Mouse (Mus musculus) erythroblast, embryonic 14.5 days (primary cell): ENCODE measurements around the gene Akap9. TPM values are rescaled to one million over a fixed set of nuclear protein-coding genes. Genes with fewer than 3 reads are reported as not detected.

Source experiments
- H3K27me3 ChIP-seq: 2 replicates; pipeline ENCODE4 v1.6.1; 2012; ENCODE audit warnings: inconsistent platforms; ENCODE audit not compliant: control insufficient read depth
- H3K36me3 ChIP-seq: 2 replicates; pipeline ENCODE4 v1.6.1; 2012; ENCODE audit warnings: mild to moderate bottlenecking, inconsistent platforms; ENCODE audit not compliant: control insufficient read depth
- H3K4me1 ChIP-seq: 2 replicates; pipeline ENCODE4 v1.6.1; 2012; ENCODE audit warnings: inconsistent platforms; ENCODE audit not compliant: control insufficient read depth
- H3K4me3 ChIP-seq: replicated peaks from 2 replicates; pipeline ENCODE3; 2012; ENCODE audit warnings: moderate library complexity, mild to moderate bottlenecking, inconsistent platforms
- H3K9me3 ChIP-seq: 2 replicates; pipeline ENCODE4 v1.6.1; 2012; ENCODE audit warnings: low read length, inconsistent platforms, mixed read lengths; ENCODE audit not compliant: control insufficient read depth
- GATA1 ChIP-seq: IDR thresholded peaks from 2 replicates; pipeline ENCODE4 v1.6.1; 2012; ENCODE audit warnings: low read length, inconsistent platforms, mixed read lengths
- TAL1 ChIP-seq: IDR thresholded peaks from 3 replicates; pipeline ENCODE4 v1.6.1; 2012; ENCODE audit warnings: low read length, inconsistent platforms, mixed read lengths
- polyA plus RNA-seq: library from polyadenylated mRNA; stranded (reverse); fragments of >175 nt; gene quantifications from 2 replicates; pipeline ENCODE4 v1.2.3, GENCODE M21; 2012

Akap9 gene
- polyA plus RNA-seq, 1 experiment = 0.87 TPM

DNA sequence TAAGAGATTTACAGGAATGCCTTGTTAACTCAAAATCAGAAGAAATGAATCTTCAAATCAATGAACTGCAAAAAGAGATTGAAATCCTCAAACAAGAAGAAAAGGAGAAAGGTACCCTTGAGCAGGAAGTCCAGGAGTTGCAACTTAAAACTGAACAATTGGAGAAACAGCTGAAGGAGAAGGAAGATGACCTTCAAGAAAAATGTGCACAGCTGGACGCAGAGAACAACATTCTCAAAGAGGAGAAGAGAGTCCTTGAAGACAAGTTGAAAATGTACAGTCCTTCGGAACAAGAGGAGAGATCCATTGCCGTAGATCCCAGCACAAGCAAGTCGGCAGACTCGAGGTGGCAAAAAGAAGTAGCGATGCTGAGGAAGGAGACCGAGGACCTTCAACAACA, 33.4 kb downstream of the Akap9 start:
- H3K4me1 ChIP-seq = no peaks in the 10 kb centered on the region
- no peak overlapping the region for H3K4me3 ChIP-seq
- peaks cover 28% of the 10 kb centered on the region for H3K36me3 ChIP-seq
- H3K9me3 ChIP-seq = no peaks in the 10 kb centered on the region
- TF ChIP-seq TAL1 = no peak
- TF ChIP-seq GATA1 = no peak
- no peaks in the 10 kb centered on the region for H3K27me3 ChIP-seq

DNA sequence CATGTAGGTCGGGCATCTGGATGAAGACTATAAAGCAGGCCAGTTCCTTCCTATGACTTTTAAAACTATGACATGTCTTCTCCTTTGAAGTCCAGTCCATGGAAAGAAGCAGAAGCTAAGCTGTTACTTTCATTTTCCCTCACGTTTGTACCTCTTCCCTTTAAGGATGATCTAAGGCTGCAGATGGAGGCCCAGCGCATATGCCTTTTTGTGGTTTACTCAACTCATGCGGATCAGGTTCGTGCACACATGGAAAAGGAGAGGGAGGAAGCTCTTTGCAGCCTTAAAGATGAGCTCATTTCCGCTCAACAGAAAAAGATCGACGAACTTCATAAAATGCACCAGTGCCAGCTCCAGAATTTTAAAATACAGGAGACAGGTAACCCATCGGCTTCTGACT, 40.6 kb downstream of the Akap9 start:
- H3K4me3 ChIP-seq = no peak overlapping the region
- no peaks in the 10 kb centered on the region for H3K9me3 ChIP-seq
- H3K27me3 ChIP-seq = no peaks in the 10 kb centered on the region
- H3K36me3 ChIP-seq = peaks cover 11% of the 10 kb centered on the region
- TF ChIP-seq GATA1 (no peak), TAL1 (no peak)
- no peaks in the 10 kb centered on the region for H3K4me1 ChIP-seq

DNA sequence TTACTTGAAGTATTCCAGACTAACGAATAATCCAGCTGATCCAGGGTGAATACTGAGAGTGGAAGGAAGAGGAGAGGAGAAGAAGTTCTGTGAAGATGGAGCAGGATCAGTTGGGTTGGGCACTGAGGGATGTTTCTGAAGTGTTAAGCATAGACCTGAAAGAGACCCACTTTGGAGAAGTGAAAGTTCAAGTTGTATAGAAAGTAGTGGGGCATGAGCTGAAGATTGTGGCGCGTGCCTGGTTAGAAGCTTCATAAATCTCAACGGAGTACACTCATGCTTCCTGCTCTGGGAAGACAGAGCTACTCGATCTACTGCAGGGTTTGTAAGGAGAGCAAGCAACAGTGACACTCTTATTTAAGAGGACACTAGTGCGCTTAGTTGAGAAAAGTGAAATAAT, 41.3 kb downstream of the Akap9 start:
- Histone ChIP-seq H3K9me3 (no peaks in the 10 kb centered on the region), H3K4me1 (no peaks in the 10 kb centered on the region), H3K36me3 (peaks cover 13% of the 10 kb centered on the region), H3K4me3 (no peak overlapping the region), H3K27me3 (no peaks in the 10 kb centered on the region)
- no peak for TF ChIP-seq GATA1
- no peak for TF ChIP-seq TAL1

- no peaks in the 10 kb centered on the region for H3K27me3 ChIP-seq
- peaks cover 15% of the 10 kb centered on the region for H3K36me3 ChIP-seq
- H3K4me1 ChIP-seq = no peaks in the 10 kb centered on the region
- TF ChIP-seq GATA1 = no peak
- TF ChIP-seq TAL1 = no peak
- no peaks in the 10 kb centered on the region for H3K9me3 ChIP-seq
- H3K4me3 ChIP-seq = no peak overlapping the region
Measured at GRCm38 (mm10) chr5:3970936-3971335, 43.1 kb downstream of the Akap9 start.

DNA sequence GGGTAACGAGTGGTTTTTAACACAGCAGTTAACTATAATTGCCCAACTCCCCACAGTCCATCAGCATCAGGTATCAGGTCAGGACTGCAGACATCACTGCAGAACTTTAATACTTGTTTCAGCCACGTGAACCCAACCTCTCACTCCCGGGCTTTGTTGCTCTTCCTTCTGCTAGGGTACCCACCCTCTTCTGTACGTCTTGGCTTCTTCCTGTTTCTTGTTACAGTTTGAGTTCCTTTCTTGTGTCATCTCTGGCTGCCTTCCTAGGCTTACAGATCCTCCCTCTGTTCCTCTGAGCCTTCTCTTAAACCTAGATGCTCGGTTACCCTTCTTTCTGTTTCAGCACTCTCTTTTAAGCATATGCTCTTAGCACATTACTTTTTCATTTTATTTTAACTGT, 45.9 kb downstream of the Akap9 start:
- Histone ChIP-seq H3K4me1 (no peaks in the 10 kb centered on the region), H3K4me3 (no peak overlapping the region), H3K36me3 (peaks cover 23% of the 10 kb centered on the region), H3K27me3 (no peaks in the 10 kb centered on the region), H3K9me3 (no peaks in the 10 kb centered on the region)
- TF ChIP-seq TAL1 (no peak), GATA1 (no peak)

DNA sequence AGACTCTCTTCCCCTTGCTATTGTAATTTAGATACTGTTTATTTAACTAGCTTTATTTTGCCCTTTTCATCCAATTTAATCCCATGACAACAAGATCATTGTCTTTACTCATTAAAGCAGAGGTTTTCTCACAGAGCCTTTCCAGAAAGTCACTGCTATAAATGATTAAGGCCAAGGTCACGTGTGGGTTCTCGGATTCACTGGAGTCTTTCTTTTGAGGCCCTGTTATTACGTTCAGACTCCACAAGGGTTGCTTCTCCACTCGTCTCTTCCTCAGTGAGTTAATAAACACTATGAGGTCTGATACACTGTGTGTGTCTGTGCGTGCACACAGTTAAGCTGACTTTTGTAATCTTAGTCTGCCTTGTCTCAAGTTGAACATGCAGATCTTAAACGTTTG, 47.0 kb downstream of the Akap9 start:
- Histone ChIP-seq H3K4me3 (no peak overlapping the region), H3K9me3 (no peaks in the 10 kb centered on the region), H3K4me1 (no peaks in the 10 kb centered on the region), H3K36me3 (peaks cover 21% of the 10 kb centered on the region), H3K27me3 (no peaks in the 10 kb centered on the region)
- TF ChIP-seq TAL1 (no peak), GATA1 (no peak)

DNA sequence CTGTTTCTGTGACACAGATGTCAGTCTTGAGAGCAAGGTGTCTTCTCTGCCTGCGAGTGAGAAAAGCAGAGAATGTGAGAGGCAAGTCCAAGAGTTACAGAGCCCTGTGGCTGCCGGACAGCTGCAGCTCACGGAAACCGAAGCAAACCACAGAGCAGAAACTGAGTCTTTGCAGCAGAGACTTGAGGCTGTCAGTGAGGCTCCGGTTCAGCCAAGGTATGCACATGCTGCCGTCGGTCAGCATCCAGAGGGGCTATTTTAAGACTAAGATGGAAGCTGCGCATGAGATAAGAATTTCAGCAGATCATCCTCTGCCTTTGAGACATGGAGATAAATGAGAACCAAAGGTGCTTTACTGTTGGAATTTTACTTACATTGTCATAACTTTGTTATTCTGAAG, 48.3 kb downstream of the Akap9 start:
- Histone ChIP-seq H3K9me3 (no peaks in the 10 kb centered on the region), H3K27me3 (no peaks in the 10 kb centered on the region), H3K4me1 (no peaks in the 10 kb centered on the region), H3K4me3 (no peak overlapping the region), H3K36me3 (peaks cover 21% of the 10 kb centered on the region)
- TF ChIP-seq GATA1 (no peak), TAL1 (no peak)

- H3K4me1 ChIP-seq = no peaks in the 10 kb centered on the region
- peaks cover 19% of the 10 kb centered on the region for H3K36me3 ChIP-seq
- H3K4me3 ChIP-seq = no peak overlapping the region
- H3K9me3 ChIP-seq = no peaks in the 10 kb centered on the region
- TF ChIP-seq TAL1 (no peak), GATA1 (no peak)
- no peaks in the 10 kb centered on the region for H3K27me3 ChIP-seq
Measured at GRCm38 (mm10) chr5:3977904-3978303, 50.0 kb downstream of the Akap9 start.

DNA sequence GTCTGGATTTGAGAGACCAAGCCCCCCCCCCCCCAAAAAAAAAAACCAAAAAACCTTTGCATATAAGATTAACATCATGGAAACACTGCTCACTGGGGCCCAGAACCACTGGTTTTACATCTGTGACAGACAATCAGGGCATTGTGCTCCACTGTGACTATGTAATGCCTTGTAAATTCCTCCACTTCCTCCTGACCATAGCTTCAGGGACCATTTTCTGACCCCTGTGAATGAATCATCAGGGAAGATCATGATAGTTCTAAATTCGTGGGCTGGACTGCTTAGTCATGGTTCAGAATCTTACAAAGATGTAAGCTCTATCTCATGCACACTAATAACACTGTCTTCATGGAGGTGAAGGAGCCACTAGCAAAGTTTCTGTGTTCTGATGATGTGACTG, 61.8 kb downstream of the Akap9 start:
- no peak for TF ChIP-seq GATA1
- no peak for TF ChIP-seq TAL1
- no peak overlapping the region for H3K4me3 ChIP-seq

DNA sequence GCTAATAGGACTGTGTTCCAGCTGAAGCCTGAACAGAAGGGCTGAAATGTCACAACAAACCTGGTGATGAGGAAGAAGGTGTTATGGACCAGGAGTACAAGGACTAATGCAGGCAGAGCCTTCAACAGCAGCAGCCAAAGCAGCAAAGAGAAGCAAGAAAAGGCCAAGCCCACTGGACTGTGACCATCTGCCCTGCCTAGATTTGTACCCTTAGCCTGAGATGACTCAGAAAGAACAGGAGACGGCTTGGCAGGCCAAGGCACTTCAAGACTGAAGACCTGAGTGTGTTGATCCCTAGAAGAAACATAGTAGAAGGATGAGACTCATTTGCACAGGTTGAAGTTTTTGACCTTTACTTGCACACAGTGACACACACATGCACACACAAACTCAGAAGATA, 62.6 kb downstream of the Akap9 start:
- TF ChIP-seq GATA1 (no peak), TAL1 (no peak)
- Histone ChIP-seq H3K4me3 (no peak overlapping the region), H3K9me3 (no peaks in the 10 kb centered on the region), H3K27me3 (no peaks in the 10 kb centered on the region), H3K4me1 (no peaks in the 10 kb centered on the region), H3K36me3 (peaks cover 24% of the 10 kb centered on the region)

More for the DNA sequence above, 61.8 kb downstream of the Akap9 start:
- Histone ChIP-seq H3K27me3 (no peaks in the 10 kb centered on the region), H3K4me1 (no peaks in the 10 kb centered on the region), H3K36me3 (peaks cover 24% of the 10 kb centered on the region), H3K9me3 (no peaks in the 10 kb centered on the region)
